Mouse (Mus musculus): ENCODE results near the gene Bcl2l14. TPM values are rescaled to one million over a fixed set of nuclear protein-coding genes. Genes with fewer than 3 reads are reported as not detected.
A peak's percentile ranks its signal among the peaks of the same experiment; 100 is the strongest.

The Bcl2l14 gene
- polyA plus RNA-seq, 1 experiment from 2014 or later = 0.10 TPM

GRCm38 (mm10) chr6:134367366-134368281 lies 28.5 kb upstream of the Bcl2l14 start:
- H3K4me2 ChIP-seq (ENCODE audit: low read length) = no peak overlapping the region
- no peaks in the 10 kb centered on the region for H3K4me1 ChIP-seq (ENCODE audit: control insufficient read depth, insufficient read depth, low read depth, low read length)
- no peak overlapping the region for H3K4me3 ChIP-seq (ENCODE audit: low read length)
- no peak overlapping the region for H3K9ac ChIP-seq (ENCODE audit: low read depth, low read length)
- no peaks in the 10 kb centered on the region for H3K36me3 ChIP-seq (ENCODE audit: control insufficient read depth, insufficient read depth, low read length)
- no peaks in the 10 kb centered on the region for H3K27me3 ChIP-seq (replicated peaks; ENCODE audit: control insufficient read depth, insufficient read depth, low read length)
- no peaks in the 10 kb centered on the region for H3K9me3 ChIP-seq (ENCODE audit: control insufficient read depth, low read length)
- 61% methylated on average over 12 of the region's 12 CpGs for WGBS
- ATAC-seq = no peak
- no peak overlapping the region for H3K27ac ChIP-seq (ENCODE audit: low read depth, low read length)

DNA sequence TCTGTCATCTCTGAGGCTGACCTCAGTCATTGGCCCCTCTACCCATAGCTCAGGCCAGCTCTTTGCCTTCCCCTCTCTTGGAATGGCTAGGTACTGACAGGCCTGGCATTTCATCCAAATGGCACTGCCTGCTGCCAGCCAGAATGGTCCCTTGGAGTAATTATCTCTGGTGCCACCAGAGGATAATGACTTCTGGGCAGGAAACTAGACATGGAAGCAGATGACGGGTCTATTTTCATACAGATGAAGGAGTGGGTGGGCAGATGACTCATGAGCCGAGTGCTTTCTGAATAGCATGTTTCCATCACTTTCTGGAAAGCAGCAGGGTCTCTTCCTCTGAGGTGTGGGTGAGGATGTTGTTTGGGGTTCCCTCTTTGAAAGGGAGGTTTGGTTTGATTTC lies 23.2 kb upstream of the Bcl2l14 start:
- H3K27me3 ChIP-seq (replicated peaks; ENCODE audit: control insufficient read depth, insufficient read depth, low read length) = no peaks in the 10 kb centered on the region
- H3K27ac ChIP-seq (ENCODE audit: low read depth, low read length) = no peak overlapping the region
- H3K9ac ChIP-seq (ENCODE audit: low read depth, low read length) = no peak overlapping the region
- 50% methylated on average over 2 of the region's 2 CpGs for WGBS
- no peaks in the 10 kb centered on the region for H3K4me1 ChIP-seq (ENCODE audit: control insufficient read depth, insufficient read depth, low read depth, low read length)
- H3K4me3 ChIP-seq (ENCODE audit: low read length) = no peak overlapping the region
- H3K4me2 ChIP-seq (ENCODE audit: low read length) = no peak overlapping the region
- no peaks in the 10 kb centered on the region for H3K9me3 ChIP-seq (ENCODE audit: control insufficient read depth, low read length)
- no peaks in the 10 kb centered on the region for H3K36me3 ChIP-seq (ENCODE audit: control insufficient read depth, insufficient read depth, low read length)
- ATAC-seq = no peak

DNA sequence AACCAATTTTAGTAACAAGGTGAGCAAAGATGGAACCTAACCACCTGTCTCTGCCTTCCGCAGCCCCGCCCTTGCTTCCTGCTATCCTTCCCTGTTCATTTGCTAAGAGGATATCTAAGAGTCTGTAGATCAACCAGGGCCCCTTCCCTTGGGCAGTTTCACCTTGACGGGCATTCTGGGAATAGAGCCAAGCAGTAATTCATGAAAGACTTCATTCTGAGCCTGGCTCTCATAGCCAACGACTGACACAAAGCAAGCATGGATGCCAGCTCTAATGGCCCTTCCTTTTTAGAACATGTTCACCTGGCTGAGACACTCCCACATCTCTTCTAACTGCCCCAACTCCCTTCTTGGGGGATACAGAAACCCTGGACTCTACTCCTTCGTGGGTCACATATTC lies 18.9 kb upstream of the Bcl2l14 start:
- H3K4me2 ChIP-seq (ENCODE audit: low read length) = no peak overlapping the region
- no peaks in the 10 kb centered on the region for H3K27me3 ChIP-seq (replicated peaks; ENCODE audit: control insufficient read depth, insufficient read depth, low read length)
- H3K9me3 ChIP-seq (ENCODE audit: control insufficient read depth, low read length) = no peaks in the 10 kb centered on the region
- no peak overlapping the region for H3K4me3 ChIP-seq (ENCODE audit: low read length)
- H3K4me1 ChIP-seq (ENCODE audit: control insufficient read depth, insufficient read depth, low read depth, low read length) = no peaks in the 10 kb centered on the region
- no peak overlapping the region for H3K9ac ChIP-seq (ENCODE audit: low read depth, low read length)
- no peak overlapping the region for H3K27ac ChIP-seq (ENCODE audit: low read depth, low read length)
- no peak for ATAC-seq
- 74% methylated on average over 5 of the region's 5 CpGs for WGBS
- H3K36me3 ChIP-seq (ENCODE audit: control insufficient read depth, insufficient read depth, low read length) = no peaks in the 10 kb centered on the region

DNA sequence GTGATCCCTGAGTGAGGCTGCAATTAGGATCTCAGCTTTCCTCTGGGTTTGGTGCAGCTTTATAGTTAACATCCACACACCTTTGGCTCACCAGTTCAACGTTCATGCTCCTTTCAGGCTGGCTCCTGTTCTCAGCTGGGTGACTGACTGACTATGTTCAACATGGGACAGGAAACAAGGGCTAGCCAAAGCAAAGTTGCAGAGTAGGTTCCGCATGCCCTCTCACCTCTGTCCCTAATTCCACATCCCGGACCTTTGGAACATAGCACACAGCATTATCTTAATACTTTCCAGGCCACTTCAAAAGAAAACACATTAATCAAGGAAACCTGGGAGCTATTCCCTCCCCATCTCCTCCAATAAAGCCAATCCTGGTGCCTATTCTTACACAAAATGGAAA lies 18.3 kb upstream of the Bcl2l14 start:
- Histone ChIP-seq H3K4me1 (ENCODE audit: control insufficient read depth, insufficient read depth, low read depth, low read length) (no peaks in the 10 kb centered on the region), H3K4me3 (ENCODE audit: low read length) (no peak overlapping the region), H3K36me3 (ENCODE audit: control insufficient read depth, insufficient read depth, low read length) (no peaks in the 10 kb centered on the region), H3K4me2 (ENCODE audit: low read length) (no peak overlapping the region), H3K27ac (ENCODE audit: low read depth, low read length) (no peak overlapping the region), H3K9me3 (ENCODE audit: control insufficient read depth, low read length) (no peaks in the 10 kb centered on the region), H3K27me3 (replicated peaks; ENCODE audit: control insufficient read depth, insufficient read depth, low read length) (no peaks in the 10 kb centered on the region), H3K9ac (ENCODE audit: low read depth, low read length) (no peak overlapping the region)
- no peak for ATAC-seq
- whole genome bisulfite sequencing = 84% methylated on average over 3 of the region's 3 CpGs

DNA sequence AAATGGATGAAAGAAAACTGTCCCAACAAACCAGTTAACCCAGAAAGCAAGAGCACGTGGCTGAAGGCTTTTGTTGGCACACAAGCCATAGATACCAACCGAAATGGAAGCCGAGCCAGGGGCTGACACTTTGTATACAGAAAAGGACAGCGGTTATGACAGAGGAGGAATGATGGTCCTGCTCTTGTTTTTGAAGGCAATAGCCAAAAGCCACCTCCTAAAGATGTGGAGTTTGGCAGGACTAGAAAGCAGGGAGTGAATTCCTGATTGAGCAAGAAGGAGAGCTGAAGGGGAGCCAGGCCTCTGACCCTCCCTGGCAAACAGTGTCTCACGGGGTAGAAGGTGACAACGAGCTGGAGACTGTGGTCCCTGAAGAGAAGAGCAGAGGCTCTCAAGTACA lies 14.7 kb upstream of the Bcl2l14 start:
- Histone ChIP-seq H3K4me3 (ENCODE audit: low read length) (no peak overlapping the region), H3K27me3 (replicated peaks; ENCODE audit: control insufficient read depth, insufficient read depth, low read length) (no peaks in the 10 kb centered on the region), H3K36me3 (ENCODE audit: control insufficient read depth, insufficient read depth, low read length) (no peaks in the 10 kb centered on the region), H3K4me2 (ENCODE audit: low read length) (no peak overlapping the region), H3K27ac (ENCODE audit: low read depth, low read length) (no peak overlapping the region), H3K9ac (ENCODE audit: low read depth, low read length) (no peak overlapping the region), H3K9me3 (ENCODE audit: control insufficient read depth, low read length) (no peaks in the 10 kb centered on the region), H3K4me1 (ENCODE audit: control insufficient read depth, insufficient read depth, low read depth, low read length) (no peaks in the 10 kb centered on the region)
- 83% methylated on average over 6 of the region's 6 CpGs for WGBS
- ATAC-seq = no peak

DNA sequence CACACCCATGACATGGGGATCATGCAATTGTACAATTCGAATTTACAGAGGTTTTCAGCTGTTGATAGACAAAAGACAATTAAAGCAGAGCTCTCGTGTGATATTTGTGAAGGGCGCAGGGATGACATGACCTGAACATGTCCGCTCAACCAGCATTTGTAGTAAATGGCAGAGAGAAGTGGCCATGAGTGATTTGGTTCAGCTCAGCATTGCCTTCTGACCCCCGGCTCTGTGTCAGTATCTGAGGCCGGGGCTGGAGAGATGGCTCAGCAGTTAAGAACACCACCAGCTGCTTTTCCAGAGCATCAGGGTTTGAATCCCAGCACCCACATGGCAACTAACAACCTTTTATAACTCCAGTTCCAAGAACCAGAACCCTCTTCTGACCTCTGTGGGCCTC lies 10.2 kb upstream of the Bcl2l14 start:
- Histone ChIP-seq H3K4me3 (ENCODE audit: low read length) (no peak overlapping the region), H3K4me1 (ENCODE audit: control insufficient read depth, insufficient read depth, low read depth, low read length) (0 out of 2 replicates have a peak, but pooled peaks cover 2% of the 10 kb centered on the region), H3K4me2 (ENCODE audit: low read length) (no peak overlapping the region), H3K27me3 (replicated peaks; ENCODE audit: control insufficient read depth, insufficient read depth, low read length) (no peaks in the 10 kb centered on the region), H3K27ac (ENCODE audit: low read depth, low read length) (no peak overlapping the region), H3K36me3 (ENCODE audit: control insufficient read depth, insufficient read depth, low read length) (no peaks in the 10 kb centered on the region), H3K9ac (ENCODE audit: low read depth, low read length) (no peak overlapping the region), H3K9me3 (ENCODE audit: control insufficient read depth, low read length) (no peaks in the 10 kb centered on the region)
- no peak for ATAC-seq
- WGBS = 92% methylated on average over 6 of the region's 6 CpGs

DNA sequence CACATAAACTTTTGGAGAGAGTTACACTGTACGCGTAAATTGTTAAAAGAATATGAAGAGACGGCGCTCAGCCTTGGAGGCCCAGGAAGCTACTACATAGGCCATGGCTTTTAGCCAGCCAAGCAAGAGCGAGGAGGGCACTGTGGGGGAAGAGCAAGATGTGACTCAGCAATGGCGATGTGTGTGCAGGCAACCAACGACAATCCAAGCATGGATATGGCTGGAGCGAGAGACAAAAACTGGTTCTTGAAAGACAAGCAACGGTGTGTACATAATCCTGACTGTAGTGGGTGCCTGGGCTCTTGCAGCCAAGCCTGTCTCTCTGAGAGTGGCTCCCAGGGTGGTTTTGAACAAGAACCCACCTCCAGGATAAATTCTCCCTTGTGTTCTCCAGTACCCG lies 8.7 kb upstream of the Bcl2l14 start:
- no peaks in the 10 kb centered on the region for H3K27me3 ChIP-seq (replicated peaks; ENCODE audit: control insufficient read depth, insufficient read depth, low read length)
- no peak overlapping the region for H3K9ac ChIP-seq (ENCODE audit: low read depth, low read length)
- no peaks in the 10 kb centered on the region for H3K9me3 ChIP-seq (ENCODE audit: control insufficient read depth, low read length)
- no peak overlapping the region for H3K27ac ChIP-seq (ENCODE audit: low read depth, low read length)
- no peak for ATAC-seq
- 83% methylated on average over 10 of the region's 10 CpGs for WGBS
- no peaks in the 10 kb centered on the region for H3K36me3 ChIP-seq (ENCODE audit: control insufficient read depth, insufficient read depth, low read length)
- H3K4me3 ChIP-seq (ENCODE audit: low read length) = no peak overlapping the region
- no peak overlapping the region for H3K4me2 ChIP-seq (ENCODE audit: low read length)
- 0 out of 2 replicates have a peak, but pooled peaks cover 2% of the 10 kb centered on the region for H3K4me1 ChIP-seq (ENCODE audit: control insufficient read depth, insufficient read depth, low read depth, low read length)

DNA sequence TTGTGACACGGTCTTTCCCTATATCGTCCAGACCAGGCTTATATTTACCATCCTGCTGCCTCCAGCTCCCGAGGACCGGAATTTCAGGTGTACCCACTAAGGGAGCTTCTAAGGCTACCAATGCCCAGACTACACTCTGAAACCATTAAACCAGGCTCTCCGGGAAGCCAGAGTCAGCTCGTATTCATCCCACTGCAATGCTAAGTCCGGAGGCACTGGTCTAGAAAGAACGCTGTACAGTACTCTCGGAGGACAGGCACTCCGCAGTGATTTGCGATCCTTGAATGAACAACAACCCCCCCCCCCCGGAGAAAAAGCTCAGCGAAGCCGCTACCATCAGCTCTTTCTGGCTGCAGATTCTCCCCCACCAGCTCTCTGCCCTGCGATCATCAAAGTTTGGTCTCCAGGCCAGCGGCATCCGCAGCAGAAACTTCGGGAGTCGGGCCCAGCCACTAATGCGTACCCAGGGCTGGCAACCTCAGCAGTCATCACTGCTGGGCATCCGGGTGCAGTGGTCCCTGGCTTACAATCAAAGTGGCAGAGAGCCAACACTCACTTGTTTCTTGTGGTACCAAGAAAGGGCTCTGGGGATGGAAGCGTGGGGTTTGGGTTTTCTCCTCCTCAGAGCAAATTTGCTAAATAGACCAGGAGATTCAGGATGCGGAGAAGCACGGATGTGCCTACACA lies 7.6 kb upstream of the Bcl2l14 start:
- Histone ChIP-seq H3K27ac (ENCODE audit: low read depth, low read length) (no peak overlapping the region), H3K27me3 (replicated peaks; ENCODE audit: control insufficient read depth, insufficient read depth, low read length) (no peaks in the 10 kb centered on the region), H3K9ac (ENCODE audit: low read depth, low read length) (no peak overlapping the region), H3K4me3 (ENCODE audit: low read length) (no peak overlapping the region), H3K4me1 (ENCODE audit: control insufficient read depth, insufficient read depth, low read depth, low read length) (0 out of 2 replicates have a peak, but pooled peaks cover 2% of the 10 kb centered on the region), H3K36me3 (ENCODE audit: control insufficient read depth, insufficient read depth, low read length) (no peaks in the 10 kb centered on the region), H3K9me3 (ENCODE audit: control insufficient read depth, low read length) (no peaks in the 10 kb centered on the region), H3K4me2 (ENCODE audit: low read length) (peak overlapping the region; percentile 19)
- 64% methylated on average over 24 of the region's 24 CpGs for WGBS
- peak; percentile 79 for ATAC-seq

DNA sequence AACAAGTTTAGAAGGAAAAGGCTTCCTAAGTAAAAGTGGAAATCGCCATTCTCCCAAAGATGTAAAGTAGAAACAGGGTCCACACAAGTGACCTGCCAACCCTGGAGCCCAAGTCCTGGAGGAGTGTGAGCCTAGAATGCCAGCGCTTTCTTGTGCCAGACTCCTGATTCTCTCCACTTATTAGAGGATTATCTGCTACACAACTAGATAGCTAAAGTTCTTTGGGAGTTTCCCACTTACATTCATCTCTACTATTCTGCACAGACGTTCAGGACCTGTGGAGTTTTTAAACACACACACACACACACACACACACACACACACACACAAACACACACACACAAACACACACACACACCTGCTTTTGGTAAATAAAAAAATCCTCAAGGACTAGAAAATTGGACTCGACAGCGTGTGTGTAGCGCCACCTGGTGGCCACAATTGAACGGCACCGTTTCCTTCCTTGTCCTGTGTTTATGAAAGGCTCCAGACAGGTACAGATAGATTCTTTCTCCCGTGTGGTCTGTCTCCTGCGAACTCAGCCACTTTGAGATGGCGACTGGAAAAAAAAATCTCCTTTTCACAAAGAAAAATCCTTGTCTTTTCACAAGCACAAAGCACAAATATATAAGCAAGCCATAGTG lies 6.7 kb upstream of the Bcl2l14 start:
- H3K27ac ChIP-seq (ENCODE audit: low read depth, low read length) = no peak overlapping the region
- no peaks in the 10 kb centered on the region for H3K36me3 ChIP-seq (ENCODE audit: control insufficient read depth, insufficient read depth, low read length)
- H3K9ac ChIP-seq (ENCODE audit: low read depth, low read length) = no peak overlapping the region
- H3K27me3 ChIP-seq (replicated peaks; ENCODE audit: control insufficient read depth, insufficient read depth, low read length) = no peaks in the 10 kb centered on the region
- no peak overlapping the region for H3K4me3 ChIP-seq (ENCODE audit: low read length)
- H3K4me2 ChIP-seq (ENCODE audit: low read length) = no peak overlapping the region
- no peaks in the 10 kb centered on the region for H3K9me3 ChIP-seq (ENCODE audit: control insufficient read depth, low read length)
- 19% methylated on average over 11 of the region's 11 CpGs for WGBS
- ATAC-seq = peak; percentile 72; the same call in 1 of the 2 replicates
- 0 out of 2 replicates have a peak, but pooled peaks cover 2% of the 10 kb centered on the region for H3K4me1 ChIP-seq (ENCODE audit: control insufficient read depth, insufficient read depth, low read depth, low read length)
